Mouse (Mus musculus): ENCODE measurements around the gene Fam19a5. TPM values are rescaled to one million over a fixed set of nuclear protein-coding genes. Genes with fewer than 3 reads are reported as not detected.

Gene Fam19a5
- polyA plus RNA-seq, 2 experiments: 0.08 TPM; not detected in 1

GRCm38 (mm10) chr15:87717056-87717455, 173.0 kb downstream of the Fam19a5 start:
- no peak for ATAC-seq (ENCODE audit: insufficient read depth)
- no peak overlapping the region for H3K9ac ChIP-seq (replicated peaks)
- H3K9me3 ChIP-seq (ENCODE audit: control insufficient read depth, low read length): no peaks in the 10 kb centered on the region
- 43% methylated on average over 5 of the region's 5 CpGs for WGBS (ENCODE audit: insufficient replicate concordance)
- H3K27ac ChIP-seq: no peak overlapping the region
- H3K27me3 ChIP-seq (ENCODE audit: control insufficient read depth, insufficient read depth, low read length): no peaks in the 10 kb centered on the region
- no peak overlapping the region for H3K4me3 ChIP-seq (ENCODE audit: insufficient read depth in 1 of 2, low read depth in 2 of 2, low read length in 2 of 2)
- H3K36me3 ChIP-seq (replicated peaks; ENCODE audit: control insufficient read depth, insufficient read depth, low read depth): no peaks in the 10 kb centered on the region
- no peaks in the 10 kb centered on the region for H3K4me1 ChIP-seq (replicated peaks; ENCODE audit: control insufficient read depth in 2 of 2, insufficient read depth in 2 of 2, low read length in 1 of 2)
- DNase-seq (ENCODE audit: low read depth in 3 of 3, low spot score in 3 of 3): no peak
- no peak overlapping the region for H3K4me2 ChIP-seq (ENCODE audit: low read depth)
- TF ChIP-seq EP300 (IDR thresholded peaks at IDR 0.05; ENCODE audit: low read depth) (no peak), CTCF (IDR thresholded peaks at IDR 0.05; ENCODE audit: low read depth) (no peak)

- Histone ChIP-seq H3K36me3 (replicated peaks; ENCODE audit: control insufficient read depth, insufficient read depth, low read depth) (no peaks in the 10 kb centered on the region), H3K27me3 (ENCODE audit: control insufficient read depth, insufficient read depth, low read length) (no peaks in the 10 kb centered on the region), H3K4me2 (ENCODE audit: low read depth) (no peak overlapping the region), H3K4me1 (replicated peaks; ENCODE audit: control insufficient read depth in 2 of 2, insufficient read depth in 2 of 2, low read length in 1 of 2) (no peaks in the 10 kb centered on the region), H3K9ac (replicated peaks) (no peak overlapping the region), H3K27ac (no peak overlapping the region), H3K4me3 (ENCODE audit: insufficient read depth in 1 of 2, low read depth in 2 of 2, low read length in 2 of 2) (no peak overlapping the region), H3K9me3 (ENCODE audit: control insufficient read depth, low read length) (no peaks in the 10 kb centered on the region)
- TF ChIP-seq EP300 (IDR thresholded peaks at IDR 0.05; ENCODE audit: low read depth) (no peak), CTCF (IDR thresholded peaks at IDR 0.05; ENCODE audit: low read depth) (no peak)
- no peak for ATAC-seq (ENCODE audit: insufficient read depth)
- 78% methylated on average over 5 of the region's 5 CpGs for WGBS (ENCODE audit: insufficient replicate concordance)
- no peak for DNase-seq (ENCODE audit: low read depth in 3 of 3, low spot score in 3 of 3)
Measured at GRCm38 (mm10) chr15:87723455-87723986, 179.4 kb downstream of the Fam19a5 start.

- Histone ChIP-seq H3K4me1 (replicated peaks; ENCODE audit: control insufficient read depth in 2 of 2, insufficient read depth in 2 of 2, low read length in 1 of 2) (no peaks in the 10 kb centered on the region), H3K9ac (replicated peaks) (no peak overlapping the region), H3K4me3 (ENCODE audit: insufficient read depth in 1 of 2, low read depth in 2 of 2, low read length in 2 of 2) (no peak overlapping the region), H3K27me3 (ENCODE audit: control insufficient read depth, insufficient read depth, low read length) (no peaks in the 10 kb centered on the region), H3K36me3 (replicated peaks; ENCODE audit: control insufficient read depth, insufficient read depth, low read depth) (no peaks in the 10 kb centered on the region), H3K4me2 (ENCODE audit: low read depth) (no peak overlapping the region), H3K9me3 (ENCODE audit: control insufficient read depth, low read length) (no peaks in the 10 kb centered on the region), H3K27ac (no peak overlapping the region)
- ATAC-seq (ENCODE audit: insufficient read depth): no peak
- no peak for TF ChIP-seq EP300 (IDR thresholded peaks at IDR 0.05; ENCODE audit: low read depth)
- WGBS (ENCODE audit: insufficient replicate concordance): 72% methylated on average over 20 of the region's 20 CpGs
- DNase-seq (ENCODE audit: low read depth in 3 of 3, low spot score in 3 of 3): no peak
Measured at GRCm38 (mm10) chr15:87726657-87727236, 182.6 kb downstream of the Fam19a5 start.

GRCm38 (mm10) chr15:87736345-87736744, 192.2 kb downstream of the Fam19a5 start:
- Histone ChIP-seq H3K9me3 (ENCODE audit: control insufficient read depth, low read length) (no peaks in the 10 kb centered on the region), H3K36me3 (replicated peaks; ENCODE audit: control insufficient read depth, insufficient read depth, low read depth) (no peaks in the 10 kb centered on the region), H3K4me1 (replicated peaks; ENCODE audit: control insufficient read depth in 2 of 2, insufficient read depth in 2 of 2, low read length in 1 of 2) (no peaks in the 10 kb centered on the region), H3K4me3 (ENCODE audit: insufficient read depth in 1 of 2, low read depth in 2 of 2, low read length in 2 of 2) (no peak overlapping the region), H3K27ac (no peak overlapping the region), H3K9ac (replicated peaks) (no peak overlapping the region), H3K4me2 (ENCODE audit: low read depth) (no peak overlapping the region), H3K27me3 (ENCODE audit: control insufficient read depth, insufficient read depth, low read length) (no peaks in the 10 kb centered on the region)
- DNase-seq (ENCODE audit: low read depth in 3 of 3, low spot score in 3 of 3) (no peak), ATAC-seq (ENCODE audit: insufficient read depth) (no peak)
- TF ChIP-seq CTCF (IDR thresholded peaks at IDR 0.05; ENCODE audit: low read depth): no peak
- no peak for TF ChIP-seq EP300 (IDR thresholded peaks at IDR 0.05; ENCODE audit: low read depth)
- WGBS (ENCODE audit: insufficient replicate concordance): 62% methylated on average over 4 of the region's 4 CpGs

- Histone ChIP-seq H3K27me3 (ENCODE audit: control insufficient read depth, insufficient read depth, low read length) (no peaks in the 10 kb centered on the region), H3K4me1 (replicated peaks; ENCODE audit: control insufficient read depth in 2 of 2, insufficient read depth in 2 of 2, low read length in 1 of 2) (no peaks in the 10 kb centered on the region), H3K9me3 (ENCODE audit: control insufficient read depth, low read length) (no peaks in the 10 kb centered on the region), H3K27ac (no peak overlapping the region), H3K36me3 (replicated peaks; ENCODE audit: control insufficient read depth, insufficient read depth, low read depth) (no peaks in the 10 kb centered on the region), H3K4me3 (ENCODE audit: insufficient read depth in 1 of 2, low read depth in 2 of 2, low read length in 2 of 2) (no peak overlapping the region), H3K9ac (replicated peaks) (no peak overlapping the region), H3K4me2 (ENCODE audit: low read depth) (no peak overlapping the region)
- 62% methylated on average over 3 of the region's 3 CpGs for WGBS (ENCODE audit: insufficient replicate concordance)
- TF ChIP-seq EP300 (IDR thresholded peaks at IDR 0.05; ENCODE audit: low read depth): no peak
- no peak for TF ChIP-seq CTCF (IDR thresholded peaks at IDR 0.05; ENCODE audit: low read depth)
- ATAC-seq (ENCODE audit: insufficient read depth) (no peak), DNase-seq (ENCODE audit: low read depth in 3 of 3, low spot score in 3 of 3) (no peak)
Measured at GRCm38 (mm10) chr15:87755482-87755881, 211.4 kb downstream of the Fam19a5 start.
